Mouse (Mus musculus) midbrain, embryonic 11.5 days (tissue): ENCODE measurements around the gene Lpo. TPM values are rescaled to one million over a fixed set of nuclear protein-coding genes. Genes with fewer than 3 reads are reported as not detected.

ENCODE experiments used
- ATAC-seq: fragments of 200-750 bp; cut with Nextera tagmentation; 2 replicates; pipeline ENCODE4 v1.8.0; 2017; ENCODE audit warnings: moderate TSS enrichment, moderate library complexity; ENCODE audit not compliant: low FRiP score
- DNase-seq: peaks from one replicate; pipeline ENCODE4 v3.0.0; 2015; ENCODE audit warnings: low spot score; ENCODE audit errors: missing footprints
- H3K27ac ChIP-seq: fragments of 300-500 bp; sonication (generic); 2 replicates; pipeline ENCODE4 v1.5.1; 2014; ENCODE audit warnings: low read depth, low read length
- H3K27me3 ChIP-seq: fragments of 300-500 bp; sonication (generic); 2 replicates; pipeline ENCODE4 v1.6.1; 2014; ENCODE audit warnings: mild to moderate bottlenecking, low read length, moderate library complexity, mixed read lengths; ENCODE audit not compliant: control insufficient read depth, insufficient read depth
- H3K36me3 ChIP-seq: fragments of 300-500 bp; sonication (generic); 2 replicates; pipeline ENCODE4 v1.6.1; 2014; ENCODE audit warnings: mild to moderate bottlenecking, low read length, moderate library complexity, mixed read lengths; ENCODE audit not compliant: control insufficient read depth, insufficient read depth
- H3K4me1 ChIP-seq: fragments of 300-500 bp; sonication (generic); 2 replicates; pipeline ENCODE4 v1.6.1; 2014; ENCODE audit warnings: low read length; ENCODE audit not compliant: control insufficient read depth, insufficient read depth
- H3K4me2 ChIP-seq: fragments of 300-500 bp; sonication (generic); 2 replicates; pipeline ENCODE4 v1.6.1; 2014; ENCODE audit warnings: mild to moderate bottlenecking, moderate library complexity
- H3K4me3 ChIP-seq: fragments of 300-500 bp; sonication (generic); 2 replicates; pipeline ENCODE4 v1.5.1; 2014; ENCODE audit warnings: low read depth, low read length
- H3K9ac ChIP-seq: fragments of 300-500 bp; sonication (generic); 2 replicates; pipeline ENCODE4 v1.6.1; 2014; ENCODE audit warnings: low read length
- H3K9me3 ChIP-seq: fragments of 300-500 bp; sonication (generic); 2 replicates; pipeline ENCODE4 v1.6.1; 2016; ENCODE audit warnings: low read length; ENCODE audit not compliant: control insufficient read depth
- WGBS: fragments of 180-500 bp; shearing (Covaris S2); extraction: QIAGEN DNeasy Blood & Tissue Kit; methylation state at CpG from one replicate; pipeline ENCODE4 v1.1.7; 2014; 5-methylcytosine and 5-hydroxymethylcytosine counted together
- microRNA counts: library from miRNA; unstranded; fragments of <30 nt; microRNA quantifications from one replicate; lab custom pipeline; 2015
- microRNA-seq: library from miRNA; unstranded; fragments of <30 nt; microRNA quantifications from one replicate; pipeline ENCODE4, GENCODE M21; 2017
- polyA plus RNA-seq: library from polyadenylated mRNA; unstranded; fragments of >200 nt; fragmentation: Nextera tagmentation; extraction: Ambion mirVana; gene quantifications from 2 replicates; pipeline ENCODE4 v1.2.1, GENCODE M21; 2014

Gene Lpo
- polyA plus RNA-seq, 1 experiment from 2014 or later: 0.27 TPM

GRCm38 (mm10) chr11:87758161-87758911 lies 69.8 kb downstream of the Lpo start:
- no peak for ATAC-seq
- 81% methylated on average over 7 of the region's 7 CpGs for WGBS

GRCm38 (mm10) chr11:87757001-87757954 lies 70.8 kb downstream of the Lpo start:
- no peak overlapping the region for H3K27ac ChIP-seq
- H3K36me3 ChIP-seq: no peaks in the 10 kb centered on the region
- no peaks in the 10 kb centered on the region for H3K9me3 ChIP-seq
- ATAC-seq (no peak), DNase-seq (peak; percentile 81)
- 86% methylated on average over 25 of the region's 25 CpGs for WGBS
- peaks cover 20% of the 10 kb centered on the region for H3K27me3 ChIP-seq
- no peak overlapping the region for H3K4me2 ChIP-seq
- no peak overlapping the region; the same call in 1 of the 2 replicates for H3K4me3 ChIP-seq
- H3K9ac ChIP-seq: no peak overlapping the region
- H3K4me1 ChIP-seq: peaks cover 7% of the 10 kb centered on the region

More at GRCm38 (mm10) chr11:87758161-87758911, 69.8 kb downstream of the Lpo start:
- peak; percentile 31 for DNase-seq
- Histone ChIP-seq H3K27ac (no peak overlapping the region), H3K36me3 (no peaks in the 10 kb centered on the region), H3K9me3 (no peaks in the 10 kb centered on the region), H3K4me3 (no peak overlapping the region), H3K4me1 (peaks cover 11% of the 10 kb centered on the region), H3K9ac (no peak overlapping the region), H3K4me2 (no peak overlapping the region), H3K27me3 (peaks cover 30% of the 10 kb centered on the region)

MicroRNAs encoded within 50 kb of the gene (microRNA counts, 519-probe panel; counts per million panel counts)
- 5,130 counts per million, percentile 57 among the panel's probes with 10 or more counts for microRNA mmu-miR-142-3p (lab: Ali Mortazavi, UCI)
- not detected for microRNA mmu-miR-142-5p (lab: Ali Mortazavi, UCI)

Small RNA genes lying within 50 kb of the gene (microRNA-seq; reads per million reads assigned to microRNA genes)
- gene Mir142 (not detected), gene Mir142b (not detected)

Other genes starting within 250 kb of the Lpo start
- 68.3 and 72.9 TPM in 2 replicates for gene Mtmr4, start 236.1 kb downstream of the Lpo start, polyA plus RNA-seq
- 0.15 and 0.31 TPM in 2 replicates for gene Hsf5, start 211.1 kb downstream of the Lpo start, polyA plus RNA-seq
- gene Rnf43, start 165.6 kb downstream of the Lpo start, polyA plus RNA-seq: 0.61 and 2.0 TPM in 2 replicates
- 148 and 163 TPM in 2 replicates for gene Supt4a, start 90.7 kb downstream of the Lpo start, polyA plus RNA-seq
- gene Tspoap1, start 67.7 kb downstream of the Lpo start, polyA plus RNA-seq: 7.0 and 9.0 TPM in 2 replicates
- gene Mpo, start 34.7 kb downstream of the Lpo start, polyA plus RNA-seq: 2.6 and 2.9 TPM in 2 replicates
- gene Mks1, start 24.9 kb upstream of the Lpo start, polyA plus RNA-seq: 11.0 and 12.1 TPM in 2 replicates
- not detected in 2 replicates for gene Epx, start 47.2 kb upstream of the Lpo start, polyA plus RNA-seq
- not detected in 2 replicates for gene Olfr462, start 64.0 kb upstream of the Lpo start, polyA plus RNA-seq
- gene Olfr463, start 69.1 kb upstream of the Lpo start, polyA plus RNA-seq: not detected in 2 replicates
- gene Olfr464, start 92.7 kb upstream of the Lpo start, polyA plus RNA-seq: not detected in 2 replicates
- gene Dynll2, start 159.2 kb upstream of the Lpo start, polyA plus RNA-seq: 20.5 and 22.6 TPM in 2 replicates
- gene Srsf1, start 219.1 kb upstream of the Lpo start, polyA plus RNA-seq: 533 and 541 TPM in 2 replicates
- 82.5 and 83.6 TPM in 2 replicates for gene Vezf1, start 240.0 kb upstream of the Lpo start, polyA plus RNA-seq